Mouse (Mus musculus): ENCODE results near the gene Coa3. TPM values are rescaled to one million over a fixed set of nuclear protein-coding genes. Genes with fewer than 3 reads are reported as not detected.

Gene Coa3
- polyA plus RNA-seq, 1 experiment from 2014 or later = 171 TPM

DNA sequence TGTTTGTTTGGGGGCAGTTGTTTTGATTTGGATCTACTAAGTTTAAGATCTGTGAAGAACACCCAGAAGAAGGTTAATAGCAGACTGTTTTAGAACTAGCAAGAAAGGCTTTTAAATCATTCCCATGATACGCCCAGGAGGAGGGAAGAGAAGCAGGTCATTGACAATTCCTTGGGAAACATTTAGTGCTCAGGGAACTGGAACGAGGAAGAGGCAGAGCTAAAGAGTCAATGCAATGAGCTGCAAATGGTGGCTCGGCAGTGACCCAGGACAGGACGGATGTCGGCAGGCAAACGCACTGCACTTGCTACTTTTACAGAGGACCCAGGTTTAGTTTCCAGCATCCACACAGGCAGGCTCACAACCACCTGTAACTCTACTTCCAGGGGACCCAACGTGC lies 1.9 kb upstream of the Coa3 start:
- ATAC-seq (ENCODE audit: insufficient number of reproducible peaks, low FRiP score) = no peak
- no peak overlapping the region for H3K4me2 ChIP-seq
- H3K4me3 ChIP-seq = no peak overlapping the region
- no peak overlapping the region for H3K9ac ChIP-seq
- H3K27ac ChIP-seq (ENCODE audit: poor library complexity, severe bottlenecking) = no peak overlapping the region
- H3K36me3 ChIP-seq = peaks cover 17% of the 10 kb centered on the region
- whole genome bisulfite sequencing = 53% methylated on average over 7 of the region's 7 CpGs
- no peaks in the 10 kb centered on the region for H3K9me3 ChIP-seq (replicated peaks)
- 0 out of 2 replicates have a peak, but pooled peaks cover 9% of the 10 kb centered on the region for H3K27me3 ChIP-seq (replicated peaks)
- H3K4me1 ChIP-seq (replicated peaks) = peaks cover 28% of the 10 kb centered on the region

GRCm38 (mm10) chr11:101279193-101279569 lies 267 bp upstream of the Coa3 start:
- peak overlapping the region; percentile 87 for H3K4me2 ChIP-seq
- peaks cover 14% of the 10 kb centered on the region for H3K36me3 ChIP-seq
- whole genome bisulfite sequencing = 60% methylated on average over 14 of the region's 14 CpGs
- ATAC-seq (ENCODE audit: insufficient number of reproducible peaks, low FRiP score) = peak; percentile 27; the same call in 1 of the 2 replicates
- H3K9ac ChIP-seq = peak overlapping the region; percentile 32; the same call in 1 of the 2 replicates
- H3K9me3 ChIP-seq (replicated peaks) = no peaks in the 10 kb centered on the region
- H3K27me3 ChIP-seq (replicated peaks) = 0 out of 2 replicates have a peak, but pooled peaks cover 9% of the 10 kb centered on the region
- peak overlapping the region; percentile 84 for H3K4me3 ChIP-seq
- H3K27ac ChIP-seq (ENCODE audit: poor library complexity, severe bottlenecking) = no peak overlapping the region
- H3K4me1 ChIP-seq (replicated peaks) = peaks cover 28% of the 10 kb centered on the region

GRCm38 (mm10) chr11:101277381-101278222 lies 1.3 kb downstream of the Coa3 start:
- WGBS = 66% methylated on average over 12 of the region's 12 CpGs
- ATAC-seq (ENCODE audit: insufficient number of reproducible peaks, low FRiP score) = no peak

DNA sequence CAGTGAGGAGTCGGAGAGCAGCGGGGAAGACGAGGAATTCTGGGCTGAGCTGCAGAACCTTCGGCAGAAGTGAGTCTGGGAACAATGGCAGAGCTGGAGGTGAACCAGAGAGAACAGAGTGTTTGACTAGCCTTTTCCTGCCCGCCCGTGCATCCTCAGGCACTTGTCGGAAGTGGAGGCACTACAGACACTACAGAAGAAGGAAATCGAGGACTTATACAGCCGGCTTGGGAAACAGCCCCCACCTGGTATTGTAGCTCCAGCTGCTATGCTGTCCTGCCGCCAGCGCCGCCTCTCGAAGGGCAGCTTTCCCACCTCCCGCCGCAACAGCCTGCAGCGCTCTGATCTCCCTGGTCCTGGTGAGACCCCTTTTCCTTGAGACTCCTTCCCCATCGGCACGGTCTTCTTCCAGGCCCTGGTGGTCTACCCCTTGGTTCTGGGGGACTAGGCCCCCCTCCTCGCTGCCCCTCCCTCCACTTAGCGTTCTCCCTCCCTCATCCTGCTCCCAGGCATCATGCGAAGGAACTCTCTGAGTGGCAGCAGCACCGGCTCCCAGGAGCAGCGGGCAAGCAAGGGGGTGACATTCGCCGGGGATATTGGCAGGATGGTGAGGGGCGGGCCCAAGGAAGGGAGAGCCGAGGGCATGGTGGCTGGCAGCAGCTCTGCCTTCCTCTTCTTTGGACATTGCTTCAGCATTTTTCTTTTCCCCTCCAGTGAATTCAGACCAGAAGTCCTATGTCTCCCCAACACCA lies 2.4 kb downstream of the Coa3 start:
- H3K4me3 ChIP-seq = peak overlapping the region; percentile 10; the same call in 1 of the 2 replicates
- ATAC-seq (ENCODE audit: insufficient number of reproducible peaks, low FRiP score) = no peak

More at GRCm38 (mm10) chr11:101277381-101278222, 1.3 kb downstream of the Coa3 start:
- Histone ChIP-seq H3K27me3 (replicated peaks) (0 out of 2 replicates have a peak, but pooled peaks cover 9% of the 10 kb centered on the region), H3K4me1 (replicated peaks) (peaks cover 28% of the 10 kb centered on the region), H3K27ac (ENCODE audit: poor library complexity, severe bottlenecking) (no peak overlapping the region), H3K9me3 (replicated peaks) (no peaks in the 10 kb centered on the region), H3K9ac (peak overlapping the region; percentile 86), H3K4me2 (peak overlapping the region; percentile 87), H3K36me3 (peaks cover 14% of the 10 kb centered on the region), H3K4me3 (peak overlapping the region; percentile 84)

DNA sequence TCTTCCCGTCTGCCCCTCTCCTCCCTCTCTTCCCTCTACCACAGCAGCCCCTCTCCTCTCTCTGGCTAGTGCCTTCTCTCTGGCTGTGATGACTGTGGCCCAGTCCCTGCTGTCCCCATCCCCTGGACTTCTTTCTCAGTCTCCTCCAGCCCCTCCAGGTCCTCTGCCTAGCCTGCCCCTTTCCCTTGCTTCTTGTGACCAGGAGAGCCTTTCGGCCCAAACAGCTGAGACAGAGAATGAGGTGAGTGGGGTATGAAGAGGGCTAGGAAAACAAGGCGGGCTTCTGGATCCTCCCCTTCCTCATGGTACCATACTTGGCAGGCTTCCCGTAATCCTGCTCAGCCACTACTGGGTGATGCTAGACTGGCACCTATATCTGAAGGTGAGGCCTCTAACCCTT lies 3.6 kb downstream of the Coa3 start:
- Histone ChIP-seq H3K9ac (no peak overlapping the region), H3K4me1 (replicated peaks) (peaks cover 28% of the 10 kb centered on the region), H3K4me2 (no peak overlapping the region), H3K4me3 (no peak overlapping the region), H3K27ac (ENCODE audit: poor library complexity, severe bottlenecking) (no peak overlapping the region), H3K9me3 (replicated peaks) (no peaks in the 10 kb centered on the region), H3K36me3 (peaks cover 14% of the 10 kb centered on the region), H3K27me3 (replicated peaks) (0 out of 2 replicates have a peak, but pooled peaks cover 7% of the 10 kb centered on the region)
- WGBS = 73% methylated on average over 4 of the region's 4 CpGs
- ATAC-seq (ENCODE audit: insufficient number of reproducible peaks, low FRiP score) = no peak

More for the DNA sequence above, 2.4 kb downstream of the Coa3 start:
- Histone ChIP-seq H3K36me3 (peaks cover 14% of the 10 kb centered on the region), H3K4me2 (peak overlapping the region; percentile 87), H3K9ac (0 out of 2 replicates have a peak overlapping the region, but pooled peaks have one; percentile 43), H3K27me3 (replicated peaks) (0 out of 2 replicates have a peak, but pooled peaks cover 9% of the 10 kb centered on the region), H3K4me1 (replicated peaks) (peaks cover 28% of the 10 kb centered on the region), H3K9me3 (replicated peaks) (no peaks in the 10 kb centered on the region), H3K27ac (ENCODE audit: poor library complexity, severe bottlenecking) (no peak overlapping the region)
- 29% methylated on average over 27 of the region's 27 CpGs for WGBS

DNA sequence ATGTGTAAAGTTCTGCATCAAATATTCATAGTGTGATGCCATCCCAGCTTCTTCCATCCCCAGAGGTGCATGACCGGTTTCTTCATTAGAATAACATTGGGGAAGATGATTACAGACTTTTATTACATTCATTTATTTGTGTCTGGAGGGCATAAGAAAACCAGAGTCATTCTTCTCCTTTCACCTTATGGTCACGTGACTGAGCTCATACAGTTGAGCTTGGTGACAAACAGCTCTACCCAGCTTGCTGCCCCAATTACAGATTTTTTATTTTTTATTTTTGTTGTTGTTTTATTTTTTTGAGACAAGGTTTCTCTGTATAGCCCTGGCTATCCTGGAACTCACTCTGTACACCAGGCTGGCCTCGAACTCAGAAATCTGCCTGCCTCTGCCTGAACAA lies 6.5 kb downstream of the Coa3 start:
- ATAC-seq (ENCODE audit: insufficient number of reproducible peaks, low FRiP score) = no peak
- H3K9me3 ChIP-seq (replicated peaks) = no peaks in the 10 kb centered on the region
- no peak overlapping the region for H3K9ac ChIP-seq
- no peak overlapping the region for H3K27ac ChIP-seq (ENCODE audit: poor library complexity, severe bottlenecking)
- peaks cover 28% of the 10 kb centered on the region for H3K4me1 ChIP-seq (replicated peaks)
- H3K4me3 ChIP-seq = no peak overlapping the region
- peaks cover 19% of the 10 kb centered on the region for H3K36me3 ChIP-seq
- H3K4me2 ChIP-seq = no peak overlapping the region
- peaks cover 7% of the 10 kb centered on the region; the same call in 1 of the 2 replicates for H3K27me3 ChIP-seq (replicated peaks)
- 89% methylated on average over 3 of the region's 3 CpGs for WGBS

- H3K4me3 ChIP-seq = no peak overlapping the region
- peaks cover 22% of the 10 kb centered on the region for H3K27me3 ChIP-seq (replicated peaks)
- H3K9ac ChIP-seq = no peak overlapping the region; the same call in 1 of the 2 replicates
- peak overlapping the region; percentile 38 for H3K4me2 ChIP-seq
- peaks cover 6% of the 10 kb centered on the region; the same call in 1 of the 2 replicates for H3K36me3 ChIP-seq
- WGBS = 17% methylated on average over 10 of the region's 10 CpGs
- no peak overlapping the region for H3K27ac ChIP-seq (ENCODE audit: poor library complexity, severe bottlenecking)
- peaks cover 20% of the 10 kb centered on the region for H3K4me1 ChIP-seq (replicated peaks)
- no peak for ATAC-seq (ENCODE audit: insufficient number of reproducible peaks, low FRiP score)
- H3K9me3 ChIP-seq (replicated peaks) = no peaks in the 10 kb centered on the region
Measured at GRCm38 (mm10) chr11:101269577-101270116, 9.3 kb downstream of the Coa3 start.

GRCm38 (mm10) chr11:101265906-101266305 lies 13.0 kb downstream of the Coa3 start:
- no peak overlapping the region for H3K4me3 ChIP-seq
- WGBS = 39% methylated on average over 6 of the region's 6 CpGs
- peaks cover 46% of the 10 kb centered on the region for H3K27me3 ChIP-seq (replicated peaks)
- ATAC-seq (ENCODE audit: insufficient number of reproducible peaks, low FRiP score) = no peak
- no peaks in the 10 kb centered on the region for H3K9me3 ChIP-seq (replicated peaks)
- 0 out of 2 replicates have a peak overlapping the region, but pooled peaks have one; percentile 64 for H3K4me2 ChIP-seq
- H3K4me1 ChIP-seq (replicated peaks) = peaks cover 53% of the 10 kb centered on the region
- H3K27ac ChIP-seq (ENCODE audit: poor library complexity, severe bottlenecking) = no peak overlapping the region
- no peak overlapping the region for H3K9ac ChIP-seq
- peaks cover 6% of the 10 kb centered on the region; the same call in 1 of the 2 replicates for H3K36me3 ChIP-seq

DNA sequence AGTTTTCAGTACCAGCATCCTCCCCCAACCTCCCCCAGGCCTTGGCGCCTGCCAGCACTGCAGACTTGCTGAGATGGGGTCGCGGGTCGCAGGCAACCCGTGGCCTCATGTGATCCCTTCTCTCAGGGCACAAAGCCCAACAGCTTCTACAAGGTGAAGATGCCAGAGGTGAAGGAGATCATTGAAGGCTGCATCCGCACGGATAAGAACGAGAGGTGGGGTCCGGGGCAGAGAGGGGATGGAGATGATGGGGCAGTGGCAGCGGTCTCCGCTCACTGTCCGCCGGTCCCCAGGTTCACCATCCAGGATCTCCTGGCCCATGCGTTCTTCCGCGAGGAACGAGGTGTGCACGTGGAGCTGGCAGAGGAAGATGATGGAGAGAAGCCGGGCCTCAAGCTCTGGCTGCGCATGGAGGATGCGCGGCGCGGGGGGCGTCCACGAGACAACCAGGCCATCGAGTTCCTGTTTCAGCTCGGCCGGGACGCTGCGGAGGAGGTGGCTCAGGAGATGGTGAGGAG lies 13.9 kb downstream of the Coa3 start:
- peak overlapping the region; percentile 38 for H3K9ac ChIP-seq
- peak overlapping the region; percentile 64 for H3K4me2 ChIP-seq
- no peak overlapping the region for H3K27ac ChIP-seq (ENCODE audit: poor library complexity, severe bottlenecking)

DNA sequence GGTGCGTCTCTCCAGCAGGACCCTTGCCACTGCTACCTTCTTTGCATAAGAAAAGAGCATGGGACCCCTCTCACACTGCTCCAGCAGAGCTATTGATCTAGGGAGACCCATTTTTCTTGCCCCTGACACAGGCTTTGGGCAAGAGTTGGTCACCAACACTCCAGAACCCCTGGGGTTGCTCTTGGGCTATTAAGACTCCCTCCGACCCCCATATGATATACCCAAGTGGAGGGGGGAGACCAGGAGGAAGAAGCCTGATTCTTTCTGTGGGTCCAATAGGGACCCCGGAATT lies 15.0 kb downstream of the Coa3 start:
- Histone ChIP-seq H3K4me2 (peak overlapping the region; percentile 87), H3K4me3 (peak overlapping the region; percentile 64; the same call in 1 of the 2 replicates), H3K9ac (0 out of 2 replicates have a peak overlapping the region, but pooled peaks have one; percentile 8), H3K4me1 (replicated peaks) (peaks cover 58% of the 10 kb centered on the region), H3K36me3 (peaks cover 6% of the 10 kb centered on the region; the same call in 1 of the 2 replicates), H3K9me3 (replicated peaks) (no peaks in the 10 kb centered on the region), H3K27ac (ENCODE audit: poor library complexity, severe bottlenecking) (no peak overlapping the region), H3K27me3 (replicated peaks) (peaks cover 46% of the 10 kb centered on the region)
- ATAC-seq (ENCODE audit: insufficient number of reproducible peaks, low FRiP score) = no peak
- WGBS = 40% methylated on average over 3 of the region's 3 CpGs

More for the DNA sequence above, 13.9 kb downstream of the Coa3 start:
- ATAC-seq (ENCODE audit: insufficient number of reproducible peaks, low FRiP score) = no peak
- 12% methylated on average over 31 of the region's 31 CpGs for WGBS
- H3K4me1 ChIP-seq (replicated peaks) = peaks cover 58% of the 10 kb centered on the region
- no peaks in the 10 kb centered on the region for H3K9me3 ChIP-seq (replicated peaks)
- H3K27me3 ChIP-seq (replicated peaks) = peaks cover 46% of the 10 kb centered on the region
- peaks cover 6% of the 10 kb centered on the region; the same call in 1 of the 2 replicates for H3K36me3 ChIP-seq
- peak overlapping the region; percentile 35 for H3K4me3 ChIP-seq
